Mouse (Mus musculus) splenic B cell, adult 2 months (primary cell): ENCODE measurements around the gene Gmds.

ENCODE experiments used
- DNase-seq: peaks from one replicate; pipeline ENCODE4 v3.0.0-alpha.2; 2011; ENCODE audit warnings: low read depth, low spot score
- H3K27me3 ChIP-seq: 2 replicates; pipeline ENCODE4 v1.6.1; 2012; ENCODE audit warnings: mild to moderate bottlenecking, low read length, moderate library complexity, mixed read lengths; ENCODE audit not compliant: control insufficient read depth, poor library complexity, insufficient read depth, severe bottlenecking
- H3K36me3 ChIP-seq: 2 replicates; pipeline ENCODE4 v1.6.1; 2012; ENCODE audit warnings: mild to moderate bottlenecking, low read length, moderate library complexity, mixed read lengths; ENCODE audit not compliant: control insufficient read depth, poor library complexity, insufficient read depth, severe bottlenecking

Gene Gmds

GRCm38 (mm10) chr13:32338513-32339365 lies at the start of gene Gmds:
Gene Gmds (minus strand): TSS chr13:32338740.
- no peaks in the 10 kb centered on the region for H3K36me3 ChIP-seq
- peak; percentile 93 for DNase-seq
- H3K27me3 ChIP-seq = no peaks in the 10 kb centered on the region

DNA sequence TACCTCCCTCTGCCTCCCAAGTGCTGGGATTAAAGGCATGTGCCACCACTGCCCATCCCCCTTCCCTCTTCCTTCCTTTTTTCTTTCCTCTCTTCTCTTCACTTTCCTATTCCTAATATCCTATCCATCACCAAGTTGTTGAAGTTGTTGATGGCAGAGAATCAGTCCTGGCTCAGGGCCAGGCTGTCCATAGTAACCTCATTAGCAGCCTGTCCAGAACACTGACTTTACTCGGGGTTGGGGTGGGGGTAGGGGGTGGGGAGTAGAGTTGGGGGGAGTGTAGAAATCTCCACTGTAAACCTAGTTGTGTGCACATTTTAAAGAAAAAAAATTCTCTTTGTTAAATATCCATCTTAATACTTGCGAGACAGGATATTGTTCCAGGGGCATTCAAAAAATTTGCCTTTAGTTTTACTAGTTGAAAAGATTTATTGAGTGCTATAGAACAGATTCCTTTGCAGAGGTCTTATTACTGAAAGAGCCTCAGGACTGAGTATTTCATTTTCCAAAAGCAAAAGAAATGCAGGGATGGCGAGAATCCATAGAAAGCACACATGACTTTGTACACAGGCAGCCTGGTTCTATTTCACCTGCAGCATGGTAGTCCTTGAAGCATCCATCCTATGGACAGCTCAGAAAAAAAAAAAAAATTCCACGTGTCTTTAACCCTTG lies 47.0 kb upstream of the Gmds start:
- H3K27me3 ChIP-seq = no peaks in the 10 kb centered on the region; the same call in 1 of the 2 replicates
- no peak for DNase-seq
- H3K36me3 ChIP-seq = no peaks in the 10 kb centered on the region

DNA sequence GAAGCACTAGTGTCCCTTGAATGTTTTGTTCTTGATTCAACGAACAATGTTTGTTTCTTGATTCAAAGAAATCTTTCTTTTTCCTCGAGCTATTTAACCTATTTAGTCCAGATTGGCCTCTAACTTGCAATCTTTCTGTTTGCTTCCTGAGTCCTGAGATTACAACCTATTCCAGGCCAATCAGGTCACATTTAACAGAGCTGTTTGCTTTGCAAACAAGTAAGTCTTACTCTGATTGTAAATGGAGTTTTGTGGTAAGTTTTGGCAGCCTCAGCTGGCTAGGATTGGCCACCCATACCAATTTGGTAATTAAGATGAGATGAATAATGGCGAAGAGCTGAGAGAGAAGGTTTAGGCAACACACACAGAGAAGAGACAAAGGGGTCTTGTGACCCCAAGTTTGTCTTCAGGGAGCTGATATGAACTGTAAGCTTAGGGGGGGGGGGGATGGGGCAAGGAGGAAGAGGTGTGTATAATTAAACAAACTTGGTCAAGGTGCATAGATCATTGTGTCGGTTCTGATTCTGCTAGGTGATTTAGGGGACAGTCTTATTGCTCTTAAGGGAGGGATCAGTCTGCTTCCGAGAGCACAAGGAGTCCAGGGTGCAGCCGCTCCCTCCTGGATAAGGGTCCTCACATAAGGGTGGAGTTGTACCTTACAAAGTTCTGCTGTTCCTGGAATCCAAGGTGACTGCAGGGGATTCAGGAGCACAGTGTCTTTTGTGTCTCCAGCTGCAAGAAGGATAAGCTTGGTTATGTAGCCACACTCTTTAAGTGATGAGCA lies 43.9 kb upstream of the Gmds start:
- no peak for DNase-seq
- Histone ChIP-seq H3K27me3 (no peaks in the 10 kb centered on the region), H3K36me3 (no peaks in the 10 kb centered on the region)

DNA sequence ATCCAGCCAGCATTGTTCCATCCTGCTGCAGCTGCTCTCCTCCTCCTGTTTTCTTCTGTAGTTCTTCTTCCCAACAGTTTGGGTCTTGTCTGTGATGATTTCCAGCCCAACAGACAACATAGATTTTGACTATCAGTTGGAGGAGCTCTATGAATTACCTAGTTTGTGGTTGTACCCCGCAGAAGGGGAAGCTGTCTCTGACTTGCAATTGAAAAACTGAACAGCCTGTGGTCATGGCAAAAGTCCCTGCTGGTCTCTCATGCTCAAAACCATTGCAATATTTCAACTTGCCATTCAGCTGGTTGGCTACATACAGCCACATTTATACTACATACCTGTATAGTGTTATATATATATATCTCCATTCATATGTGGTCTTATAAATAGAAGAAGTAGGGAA lies 40.1 kb upstream of the Gmds start:
- no peaks in the 10 kb centered on the region for H3K36me3 ChIP-seq
- H3K27me3 ChIP-seq = no peaks in the 10 kb centered on the region
- DNase-seq = no peak

GRCm38 (mm10) chr13:32372531-32372883 lies 34.0 kb upstream of the Gmds start:
- DNase-seq = no peak
- Histone ChIP-seq H3K36me3 (no peaks in the 10 kb centered on the region), H3K27me3 (no peaks in the 10 kb centered on the region)

GRCm38 (mm10) chr13:32371874-32372530 lies 33.5 kb upstream of the Gmds start:
- no peak for DNase-seq

DNA sequence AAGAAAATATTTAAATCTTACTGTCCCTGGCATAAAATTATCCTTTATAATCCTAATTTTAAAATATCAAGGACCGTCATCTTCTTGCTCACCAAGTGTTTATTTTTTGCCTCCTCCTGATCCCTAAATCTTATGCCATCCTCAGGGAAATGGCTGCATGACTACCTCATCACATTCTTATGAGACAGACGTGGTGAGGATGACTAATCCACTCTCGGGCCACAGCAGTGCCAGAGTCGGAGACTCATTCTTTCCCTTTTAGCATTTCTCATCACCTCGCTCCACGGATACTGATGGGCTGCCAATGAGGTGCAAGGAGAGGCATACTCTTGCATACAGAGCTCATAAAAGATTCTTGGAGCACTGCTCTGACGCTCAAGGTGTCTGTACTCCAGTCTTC lies 32.2 kb upstream of the Gmds start:
- H3K36me3 ChIP-seq = no peaks in the 10 kb centered on the region
- H3K27me3 ChIP-seq = no peaks in the 10 kb centered on the region
- no peak for DNase-seq

More at GRCm38 (mm10) chr13:32371874-32372530, 33.5 kb upstream of the Gmds start:
- Histone ChIP-seq H3K36me3 (no peaks in the 10 kb centered on the region), H3K27me3 (no peaks in the 10 kb centered on the region)

- H3K36me3 ChIP-seq = no peaks in the 10 kb centered on the region
- DNase-seq = no peak
- H3K27me3 ChIP-seq = no peaks in the 10 kb centered on the region
These were observed 31.6 kb upstream of the Gmds start for GRCm38 (mm10) chr13:32370135-32370534.

DNA sequence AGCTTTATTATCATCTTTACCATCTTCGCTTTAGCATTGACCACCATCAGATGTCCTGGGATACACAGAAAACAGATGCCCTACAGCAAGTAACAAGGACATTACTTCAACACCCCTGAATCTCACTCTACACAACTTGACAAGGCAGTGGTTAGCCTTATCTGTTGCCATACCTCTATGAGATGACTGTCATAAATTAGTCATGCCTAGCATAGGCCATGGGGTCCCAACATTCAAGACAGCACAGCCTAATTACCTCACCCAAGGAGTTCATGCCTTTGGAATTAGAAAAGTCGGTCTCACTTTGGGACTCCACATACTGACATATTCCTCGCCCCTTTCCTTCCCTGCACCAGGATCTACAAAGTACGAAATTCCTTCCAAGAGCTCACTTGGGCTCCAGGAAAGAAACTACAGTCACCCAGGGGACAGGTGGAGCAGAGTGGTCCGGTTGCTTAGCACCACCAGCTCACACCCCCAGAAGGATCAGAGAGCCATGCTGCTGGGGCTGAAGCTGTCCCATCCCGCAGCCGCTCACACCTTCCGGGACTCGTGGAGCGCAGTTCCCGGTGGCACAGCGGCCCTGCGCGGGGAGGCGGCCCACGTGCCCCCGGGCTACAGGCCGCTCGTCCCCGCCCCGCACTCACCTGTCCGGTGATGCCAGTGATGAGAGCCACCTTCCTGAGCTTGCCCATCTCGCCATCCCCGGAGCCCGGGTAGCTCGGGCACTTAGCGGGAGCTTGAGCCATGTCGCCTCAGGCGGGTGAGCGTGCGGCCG lies 616 bp downstream of the Gmds start:
- H3K36me3 ChIP-seq = no peaks in the 10 kb centered on the region
- no peak for DNase-seq
- no peaks in the 10 kb centered on the region for H3K27me3 ChIP-seq

GRCm38 (mm10) chr13:32318309-32318708 lies 20.2 kb downstream of the Gmds start:
- Histone ChIP-seq H3K27me3 (no peaks in the 10 kb centered on the region), H3K36me3 (no peaks in the 10 kb centered on the region)
- no peak for DNase-seq

GRCm38 (mm10) chr13:32317354-32317753 lies 21.2 kb downstream of the Gmds start:
- Histone ChIP-seq H3K27me3 (no peaks in the 10 kb centered on the region), H3K36me3 (no peaks in the 10 kb centered on the region; the same call in 1 of the 2 replicates)
- no peak for DNase-seq

DNA sequence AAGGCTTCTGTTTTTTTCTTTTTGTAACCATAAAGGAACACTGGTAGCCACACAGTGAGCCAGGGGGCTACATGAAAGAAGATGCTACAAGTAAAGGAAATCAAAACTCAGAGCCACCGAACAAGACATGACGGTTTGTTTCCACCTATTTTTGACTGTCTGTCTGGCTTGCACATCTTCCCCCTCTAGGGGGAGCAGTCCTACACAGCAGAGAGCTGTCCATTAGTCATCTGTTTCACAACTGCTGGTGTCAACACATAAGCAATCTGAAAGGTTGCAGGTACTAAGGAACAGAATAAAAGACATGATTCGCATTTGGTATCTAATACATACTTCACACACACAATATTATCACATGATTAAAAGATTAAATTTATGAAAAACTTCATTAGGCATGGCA lies 25.9 kb downstream of the Gmds start:
- Histone ChIP-seq H3K27me3 (no peaks in the 10 kb centered on the region), H3K36me3 (no peaks in the 10 kb centered on the region; the same call in 1 of the 2 replicates)
- DNase-seq = peak; percentile 78

DNA sequence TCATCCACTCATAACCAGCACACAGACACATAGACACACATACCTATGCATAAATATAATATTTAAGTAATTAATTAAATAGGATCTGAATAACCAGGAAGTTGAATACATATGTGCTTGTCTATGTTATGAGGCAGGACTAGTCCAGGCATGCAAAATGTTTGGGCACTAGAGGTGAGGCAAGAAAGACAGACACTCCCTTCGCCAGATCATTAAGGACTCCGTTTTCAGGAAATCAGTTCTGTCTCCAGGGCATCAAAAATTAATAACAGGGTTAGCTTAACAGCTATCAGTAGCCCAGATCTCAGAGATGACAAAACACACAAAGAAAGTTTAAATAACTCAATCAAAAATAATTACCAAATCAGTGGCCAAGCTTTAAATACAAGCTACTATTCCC lies 27.1 kb downstream of the Gmds start:
- Histone ChIP-seq H3K36me3 (no peaks in the 10 kb centered on the region; the same call in 1 of the 2 replicates), H3K27me3 (no peaks in the 10 kb centered on the region)
- no peak for DNase-seq

GRCm38 (mm10) chr13:32298456-32298855 lies 40.1 kb downstream of the Gmds start:
- Histone ChIP-seq H3K27me3 (no peaks in the 10 kb centered on the region), H3K36me3 (no peaks in the 10 kb centered on the region)
- no peak for DNase-seq
